In the genomic region with DNA sequence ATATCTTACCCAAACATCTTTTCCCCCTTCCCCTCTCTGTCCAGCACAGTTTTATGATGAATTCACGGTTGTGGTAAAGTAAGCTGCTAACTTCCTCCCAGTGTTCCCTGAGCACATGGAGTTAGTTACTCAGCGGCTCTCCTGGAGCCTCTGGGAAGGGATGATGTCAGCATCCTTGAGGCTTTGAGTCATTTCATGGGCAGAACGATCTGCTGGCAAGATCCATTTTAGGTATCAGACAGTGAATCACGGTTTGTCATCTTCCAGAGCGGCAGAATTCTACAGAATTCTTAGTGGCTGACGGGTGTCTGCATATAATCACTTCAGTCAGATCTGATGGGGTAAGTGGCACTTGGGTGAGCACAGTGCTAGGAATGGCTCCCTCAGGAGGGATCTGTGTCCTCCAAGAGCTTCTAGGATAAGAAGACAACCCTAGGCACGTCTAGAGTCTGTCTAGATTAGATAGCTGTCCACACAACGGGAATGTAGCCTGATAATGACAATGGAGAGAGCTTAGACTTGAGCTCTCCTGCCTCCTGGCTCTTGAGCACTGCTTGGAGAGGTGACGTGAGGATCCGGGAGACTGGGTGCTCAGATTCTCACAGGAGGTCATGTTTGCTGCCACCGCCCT, we compare ENCODE assay signal across 9 mouse cellular contexts.
DNase-seq lines count a peak whose midpoint lies in the region; ATAC-seq and TF ChIP-seq lines count a peak whose summit lies in the region.
"Had no signal": no experiment of that assay in that cellular context is flagged by ENCODE, and none has a peak within 500 bp of the region (broad histone marks: within the 10 kb centered on the region; RNA-seq: fewer than 3 reads in every experiment).

No protein-coding gene starts in this region.

- H3K27ac ChIP-seq in heart, adult 2 months = peak overlapping the region; percentile 76
- H3K27ac ChIP-seq in embryonic facial prominence, embryonic 14.5 days (replicated peaks; ENCODE audit: low read depth, low read length) = peak overlapping the region; percentile 18; the same call in 1 of the 2 replicates

- H3K36me3 ChIP-seq in heart, adult 2 months (ENCODE audit: control insufficient read depth, insufficient read depth, low read length) = peaks cover 41% of the 10 kb centered on the region
- no peaks in the 10 kb centered on the region for H3K36me3 ChIP-seq in embryonic facial prominence, embryonic 14.5 days (ENCODE audit: control insufficient read depth, insufficient read depth, low read length)

- H3K9ac ChIP-seq in heart, adult 2 months (ENCODE audit: low read depth, low read length) = peak overlapping the region; percentile 29
- no peak overlapping the region for H3K9ac ChIP-seq in embryonic facial prominence, embryonic 14.5 days (ENCODE audit: low read depth, low read length)
- H3K9ac ChIP-seq: hindbrain, embryonic 14.5 days had no signal

- H3K9me3 ChIP-seq in embryonic facial prominence, embryonic 14.5 days (ENCODE audit: control insufficient read depth, low read length) = no peaks in the 10 kb centered on the region

- no peak for TF ChIP-seq POLR2A in heart, adult 2 months (IDR thresholded peaks at IDR 0.05; ENCODE audit: insufficient read depth, low read depth, low read length)

- intact Hi-C loops in heart, adult 2 months (cut with DNase I) = loop anchor here (2.0 to 5.0 kb wide), 2 partner anchors 14 to 83 kb away; a partner anchor contains a TSS
- intact Hi-C loops in heart, postnatal 14 days (cut with DNase I) = no loop called here

- H3K4me2 ChIP-seq in embryonic facial prominence, embryonic 14.5 days (ENCODE audit: low read depth, low read length) = no peak overlapping the region
- H3K4me2 ChIP-seq: hindbrain, embryonic 14.5 days had no signal

- H3K4me1 ChIP-seq in heart, adult 2 months (ENCODE audit: control insufficient read depth, insufficient read depth, low read length) = peaks cover 42% of the 10 kb centered on the region
- peaks cover 48% of the 10 kb centered on the region for H3K4me1 ChIP-seq in embryonic facial prominence, embryonic 14.5 days (ENCODE audit: control insufficient read depth, insufficient read depth, low read length)

- DNase-seq in heart, adult 2 months = no peak
- DNase-seq in heart, postnatal 14 days = no peak
- DNase-seq in right cerebral cortex, adult 18-20 months = peak; percentile 74
- no peak for DNase-seq in right cerebral cortex, postnatal 10 days (ENCODE audit: low spot score in 2 of 2)
- peak; percentile 62 for DNase-seq in embryonic facial prominence, embryonic 14.5 days (ENCODE audit: low spot score)
- DNase-seq in skeletal muscle tissue, adult 2 months (ENCODE audit: low read depth, low spot score) = peak; percentile 64
- no peak for DNase-seq in T-cell, adult 2 months (ENCODE audit: low spot score)
- no peak for DNase-seq in gastrocnemius, adult 8-10 months (ENCODE audit: low spot score in 2 of 2)

- 36% methylated on average over 11 of the region's 11 CpGs for WGBS in heart, adult 2 months
- WGBS in embryonic facial prominence, embryonic 14.5 days = 51% methylated on average over 11 of the region's 11 CpGs

- H3K27me3 ChIP-seq in heart, adult 2 months (ENCODE audit: control insufficient read depth, insufficient read depth, low read length) = no peaks in the 10 kb centered on the region
- H3K27me3 ChIP-seq in embryonic facial prominence, embryonic 14.5 days (replicated peaks; ENCODE audit: control insufficient read depth, insufficient read depth, low read length) = no peaks in the 10 kb centered on the region

- no peak for TF ChIP-seq CTCF in heart, adult 2 months (IDR thresholded peaks at IDR 0.05)

- H3K4me3 ChIP-seq in heart, adult 2 months = no peak overlapping the region
- H3K4me3 ChIP-seq in embryonic facial prominence, embryonic 14.5 days (ENCODE audit: low read depth, low read length) = no peak overlapping the region

- H3K79me2 ChIP-seq in heart, adult 2 months (replicated peaks; ENCODE audit: control insufficient read depth, insufficient read depth, low read length) = peaks cover 14% of the 10 kb centered on the region

- no peak for ATAC-seq in embryonic facial prominence, embryonic 14.5 days (ENCODE audit: low read depth)

- no peak for TF ChIP-seq EP300 in heart, adult 2 months (IDR thresholded peaks at IDR 0.05; ENCODE audit: insufficient read depth, low read depth, low read length)

Comparison
In these comparisons a context has a peak if more than half of its experiments do, and no peak if none do; other contexts are left out.
1. DNase-seq: peak in right cerebral cortex, adult 18-20 months (single experiment), embryonic facial prominence, embryonic 14.5 days (single experiment) and skeletal muscle tissue, adult 2 months (single experiment); none in heart, adult 2 months (0 of 2), heart, postnatal 14 days (0 of 2), right cerebral cortex, postnatal 10 days (0 of 2), T-cell, adult 2 months (single experiment) and gastrocnemius, adult 8-10 months (0 of 2).